Mouse (Mus musculus): ENCODE data around the gene Phlda3. TPM values are rescaled to one million over a fixed set of nuclear protein-coding genes. Genes with fewer than 3 reads are reported as not detected.

Phlda3 gene
- polyA plus RNA-seq, 1 experiment from 2014 or later = 22.0 TPM

- Histone ChIP-seq H3K9me3 (ENCODE audit: control insufficient read depth) (no peaks in the 10 kb centered on the region), H3K36me3 (ENCODE audit: control insufficient read depth, insufficient read depth) (no peaks in the 10 kb centered on the region), H3K4me2 (replicated peaks; ENCODE audit: low read depth) (no peak overlapping the region), H3K4me3 (ENCODE audit: low read depth, low read length) (no peak overlapping the region), H3K27me3 (replicated peaks; ENCODE audit: control insufficient read depth, insufficient read depth, low read length) (no peaks in the 10 kb centered on the region), H3K27ac (ENCODE audit: low read depth, low read length) (no peak overlapping the region), H3K9ac (ENCODE audit: low read depth, low read length) (no peak overlapping the region), H3K4me1 (replicated peaks; ENCODE audit: control insufficient read depth, insufficient read depth, low read length) (peaks cover 14% of the 10 kb centered on the region; the same call in 1 of the 2 replicates)
- TF ChIP-seq CTCF (IDR thresholded peaks at IDR 0.05; ENCODE audit: low read depth) = no peak
- no peak for ATAC-seq
- WGBS = 30% methylated on average over 10 of the region's 10 CpGs
Observed at GRCm38 (mm10) chr1:135807546-135807945, 41.6 kb downstream of the Phlda3 start.

GRCm38 (mm10) chr1:135810180-135810579, 44.3 kb downstream of the Phlda3 start:
- peak overlapping the region; percentile 89 for H3K27ac ChIP-seq (ENCODE audit: low read depth, low read length)
- H3K27me3 ChIP-seq (replicated peaks; ENCODE audit: control insufficient read depth, insufficient read depth, low read length) = no peaks in the 10 kb centered on the region
- 23% methylated on average over 2 of the region's 2 CpGs for WGBS
- peaks cover 30% of the 10 kb centered on the region; the same call in 1 of the 2 replicates for H3K4me1 ChIP-seq (replicated peaks; ENCODE audit: control insufficient read depth, insufficient read depth, low read length)
- H3K9ac ChIP-seq (ENCODE audit: low read depth, low read length) = no peak overlapping the region
- H3K4me2 ChIP-seq (replicated peaks; ENCODE audit: low read depth) = no peak overlapping the region
- H3K36me3 ChIP-seq (ENCODE audit: control insufficient read depth, insufficient read depth) = no peaks in the 10 kb centered on the region
- H3K4me3 ChIP-seq (ENCODE audit: low read depth, low read length) = no peak overlapping the region
- ATAC-seq = peak; percentile 43
- no peaks in the 10 kb centered on the region for H3K9me3 ChIP-seq (ENCODE audit: control insufficient read depth)
- no peak for TF ChIP-seq CTCF (IDR thresholded peaks at IDR 0.05; ENCODE audit: low read depth)

- H3K9ac ChIP-seq (ENCODE audit: low read depth, low read length) = no peak overlapping the region
- H3K27ac ChIP-seq (ENCODE audit: low read depth, low read length) = peak overlapping the region; percentile 89
- WGBS = 27% methylated on average over 7 of the region's 7 CpGs
- H3K9me3 ChIP-seq (ENCODE audit: control insufficient read depth) = no peaks in the 10 kb centered on the region
- H3K4me2 ChIP-seq (replicated peaks; ENCODE audit: low read depth) = 0 out of 2 replicates have a peak overlapping the region, but pooled peaks have one; percentile 2
- peak; percentile 24 for ATAC-seq
- peak; percentile 97 for TF ChIP-seq CTCF (IDR thresholded peaks at IDR 0.05; ENCODE audit: low read depth)
- H3K27me3 ChIP-seq (replicated peaks; ENCODE audit: control insufficient read depth, insufficient read depth, low read length) = no peaks in the 10 kb centered on the region
- H3K36me3 ChIP-seq (ENCODE audit: control insufficient read depth, insufficient read depth) = no peaks in the 10 kb centered on the region
- no peak overlapping the region for H3K4me3 ChIP-seq (ENCODE audit: low read depth, low read length)
- peaks cover 30% of the 10 kb centered on the region; the same call in 1 of the 2 replicates for H3K4me1 ChIP-seq (replicated peaks; ENCODE audit: control insufficient read depth, insufficient read depth, low read length)
Observed at GRCm38 (mm10) chr1:135811016-135811646, 45.2 kb downstream of the Phlda3 start.

- H3K9me3 ChIP-seq (ENCODE audit: control insufficient read depth) = no peaks in the 10 kb centered on the region
- no peaks in the 10 kb centered on the region for H3K27me3 ChIP-seq (replicated peaks; ENCODE audit: control insufficient read depth, insufficient read depth, low read length)
- 27% methylated on average over 3 of the region's 3 CpGs for WGBS
- peak overlapping the region; percentile 39 for H3K4me2 ChIP-seq (replicated peaks; ENCODE audit: low read depth)
- ATAC-seq = peak; percentile 17
- no peak overlapping the region for H3K9ac ChIP-seq (ENCODE audit: low read depth, low read length)
- H3K36me3 ChIP-seq (ENCODE audit: control insufficient read depth, insufficient read depth) = no peaks in the 10 kb centered on the region
- peak overlapping the region; percentile 89 for H3K27ac ChIP-seq (ENCODE audit: low read depth, low read length)
- no peak overlapping the region for H3K4me3 ChIP-seq (ENCODE audit: low read depth, low read length)
- H3K4me1 ChIP-seq (replicated peaks; ENCODE audit: control insufficient read depth, insufficient read depth, low read length) = peaks cover 30% of the 10 kb centered on the region; the same call in 1 of the 2 replicates
- TF ChIP-seq CTCF (IDR thresholded peaks at IDR 0.05; ENCODE audit: low read depth) = no peak
Observed at GRCm38 (mm10) chr1:135812205-135812604, 46.3 kb downstream of the Phlda3 start.

GRCm38 (mm10) chr1:135812618-135813017, 46.7 kb downstream of the Phlda3 start:
- Histone ChIP-seq H3K9ac (ENCODE audit: low read depth, low read length) (no peak overlapping the region), H3K27me3 (replicated peaks; ENCODE audit: control insufficient read depth, insufficient read depth, low read length) (no peaks in the 10 kb centered on the region), H3K4me2 (replicated peaks; ENCODE audit: low read depth) (peak overlapping the region; percentile 39), H3K36me3 (ENCODE audit: control insufficient read depth, insufficient read depth) (no peaks in the 10 kb centered on the region), H3K27ac (ENCODE audit: low read depth, low read length) (peak overlapping the region; percentile 89), H3K4me3 (ENCODE audit: low read depth, low read length) (no peak overlapping the region), H3K4me1 (replicated peaks; ENCODE audit: control insufficient read depth, insufficient read depth, low read length) (peaks cover 30% of the 10 kb centered on the region; the same call in 1 of the 2 replicates), H3K9me3 (ENCODE audit: control insufficient read depth) (no peaks in the 10 kb centered on the region)
- WGBS = 25% methylated on average over 2 of the region's 2 CpGs
- no peak for TF ChIP-seq CTCF (IDR thresholded peaks at IDR 0.05; ENCODE audit: low read depth)
- ATAC-seq = peak; percentile 53

GRCm38 (mm10) chr1:135813071-135813470, 47.2 kb downstream of the Phlda3 start:
- Histone ChIP-seq H3K9me3 (ENCODE audit: control insufficient read depth) (no peaks in the 10 kb centered on the region), H3K9ac (ENCODE audit: low read depth, low read length) (no peak overlapping the region), H3K36me3 (ENCODE audit: control insufficient read depth, insufficient read depth) (no peaks in the 10 kb centered on the region), H3K4me1 (replicated peaks; ENCODE audit: control insufficient read depth, insufficient read depth, low read length) (peaks cover 30% of the 10 kb centered on the region; the same call in 1 of the 2 replicates), H3K27me3 (replicated peaks; ENCODE audit: control insufficient read depth, insufficient read depth, low read length) (no peaks in the 10 kb centered on the region), H3K4me3 (ENCODE audit: low read depth, low read length) (no peak overlapping the region), H3K27ac (ENCODE audit: low read depth, low read length) (peak overlapping the region; percentile 89), H3K4me2 (replicated peaks; ENCODE audit: low read depth) (peak overlapping the region; percentile 39)
- ATAC-seq = peak; percentile 90
- TF ChIP-seq CTCF (IDR thresholded peaks at IDR 0.05; ENCODE audit: low read depth) = no peak
- 34% methylated on average over 4 of the region's 4 CpGs for WGBS

Data from intestine, postnatal 0 days (tissue).